7 mouse cellular contexts compared by ENCODE assay signal in the genomic region with DNA sequence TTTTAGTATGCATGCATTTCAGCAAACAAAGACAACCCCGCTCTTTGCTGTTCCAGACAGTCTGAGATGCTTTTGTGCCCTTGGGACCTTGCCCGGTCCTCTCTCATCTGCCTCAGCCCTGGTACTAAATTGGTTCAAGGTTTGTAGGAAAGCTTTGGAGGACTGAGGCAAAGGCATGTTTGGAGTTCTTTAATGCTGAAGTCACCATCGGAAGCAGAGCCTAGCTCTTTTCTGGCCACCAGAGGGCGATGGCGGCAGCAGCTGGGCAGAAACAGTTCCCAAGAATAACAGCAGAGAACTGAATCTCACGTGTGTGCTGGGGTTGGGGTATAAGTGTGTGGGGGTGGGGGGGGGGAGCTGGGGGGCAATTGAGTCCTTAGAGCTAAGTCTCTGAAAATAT. TPM values are rescaled to one million over a fixed set of nuclear protein-coding genes. Genes with fewer than 3 reads are reported as not detected.
DNase-seq lines count a peak whose midpoint lies in the region.

No protein-coding gene starts in this region.

- DNase-seq in CD4-positive helper T cell, adult 2 months (ENCODE audit: low read depth, low spot score) = peak; percentile 24
- DNase-seq in Muller cell, postnatal 12 days (ENCODE audit: inconsistent ontology term) = peak; percentile 83
- DNase-seq in cerebellum, postnatal 25 days = peak; percentile 87 to 91
- DNase-seq in gastrocnemius, postnatal 10 days = peak; percentile 78
- peak; percentile 60 to 88 for DNase-seq in layer of hippocampus, adult 18-20 months (ENCODE audit: low spot score in 2 of 2)
- DNase-seq in lung, postnatal 36 days = peak; percentile 86
- peak; percentile 48 for DNase-seq in testis, postnatal 14 days (ENCODE audit: low spot score)

RNA-seq across cellular contexts. Expression of a gene that starts 1.7 kb away (rescaled TPM):
- 10 to 100 TPM; 12.5 to 17.9 TPM for total RNA-seq in gastrocnemius, postnatal 10 days (2021)
- 10 to 100 TPM; 91.5 to 93.5 TPM for total RNA-seq in layer of hippocampus, adult 18-20 months (2021)

Comparison
In these comparisons a context has a peak if more than half of its experiments do, and no peak if none do; other contexts are left out.
1. Peak in every context shown above with its lines: DNase-seq.
2. DNase-seq: peak in every context shown above with its lines; median percentile 89 in cerebellum, postnatal 25 days; 86 in lung, postnatal 36 days; 83 in Muller cell, postnatal 12 days; 78 in gastrocnemius, postnatal 10 days; 74 in layer of hippocampus, adult 18-20 months; 48 in testis, postnatal 14 days; 24 in CD4-positive helper T cell, adult 2 months.
3. RNA of a gene that starts 1.7 kb away (total RNA-seq): 91.5 to 93.5 TPM in layer of hippocampus, adult 18-20 months; 12.5 to 17.9 TPM in gastrocnemius, postnatal 10 days; every median in the first group is over 4 times any median in the second.